Mouse (Mus musculus) heart, adult 2 months (tissue): ENCODE data around the gene Galntl6.

ENCODE experiments used
- CTCF ChIP-seq: fragments of 200-600 bp; IDR thresholded peaks from 2 replicates; pipeline ENCODE4 v1.8.1; 2022; ENCODE audit warnings: antibody characterized with exemption, mild to moderate bottlenecking, moderate library complexity
- EP300 ChIP-seq: fragments of 200-500 bp; IDR thresholded peaks from 2 replicates; pipeline ENCODE4 v1.6.1; 2011; ENCODE audit warnings: low read depth, low read length, control low read depth; ENCODE audit not compliant: insufficient read depth
- POLR2A ChIP-seq: fragments of 200-500 bp; IDR thresholded peaks from 2 replicates; pipeline ENCODE4 v1.6.1; 2011; ENCODE audit warnings: mild to moderate bottlenecking, low read depth, low read length, control low read depth; ENCODE audit not compliant: insufficient read depth

- TF ChIP-seq CTCF (no peak), EP300 (no peak), POLR2A (no peak)
These were observed 1.2 kb upstream of the Galntl6 start for GRCm38 (mm10) chr8:58913640-58913968.
